Mouse (Mus musculus) cerebellum, adult 11 months (tissue): ENCODE results near the gene Poll.
A peak's percentile ranks its signal among the peaks of the same experiment; 100 is the strongest.
"Not testable (repeated sequence)": the region's sequence is repeated elsewhere in the genome, so short reads cannot be mapped to it uniquely, and the experiment has no call there.

Experiments used
- DNase-seq: peaks from one replicate; pipeline ENCODE4 v3.0.0; 2022

Gene Poll

GRCm38 (mm10) chr19:45575632-45576001 is 15.3 kb upstream of the Poll start:
- no peak for DNase-seq

GRCm38 (mm10) chr19:45574941-45575631 is 14.8 kb upstream of the Poll start:
- DNase-seq, result no peak

- no peak for DNase-seq
Observed at GRCm38 (mm10) chr19:45574339-45574898, 14.1 kb upstream of the Poll start.

- DNase-seq, result peak; percentile 70
Observed at GRCm38 (mm10) chr19:45573861-45574267, 13.5 kb upstream of the Poll start.

GRCm38 (mm10) chr19:45573033-45573432 is 12.7 kb upstream of the Poll start:
- DNase-seq, result no peak

GRCm38 (mm10) chr19:45567367-45567766 is 7.0 kb upstream of the Poll start:
- no peak for DNase-seq

GRCm38 (mm10) chr19:45565925-45566715 is 5.8 kb upstream of the Poll start:
- DNase-seq, result no peak

GRCm38 (mm10) chr19:45554136-45554535 is 6.2 kb downstream of the Poll start:
- no peak for DNase-seq

GRCm38 (mm10) chr19:45552187-45552586 is 8.1 kb downstream of the Poll start:
- no peak for DNase-seq

GRCm38 (mm10) chr19:45549948-45550347 is 10.4 kb downstream of the Poll start:
- no peak for DNase-seq

GRCm38 (mm10) chr19:45549128-45549915 is 11.0 kb downstream of the Poll start:
- DNase-seq, result no peak

- DNase-seq, result not testable (repeated sequence)
Observed at GRCm38 (mm10) chr19:45548196-45548595, 12.1 kb downstream of the Poll start.

- DNase-seq, result peak; percentile 79
Observed at GRCm38 (mm10) chr19:45544925-45545321, 15.4 kb downstream of the Poll start.

GRCm38 (mm10) chr19:45544152-45544924 is 16.0 kb downstream of the Poll start:
- DNase-seq, result no peak

- no peak for DNase-seq
Observed at GRCm38 (mm10) chr19:45542061-45542460, 18.3 kb downstream of the Poll start.

GRCm38 (mm10) chr19:45541409-45542041 is 18.8 kb downstream of the Poll start:
- DNase-seq, result no peak

- no peak for DNase-seq
Observed at GRCm38 (mm10) chr19:45540657-45541408, 19.5 kb downstream of the Poll start.

- peak; percentile 41 for DNase-seq
Observed at GRCm38 (mm10) chr19:45537505-45537904, 22.8 kb downstream of the Poll start.

- DNase-seq, result no peak
Observed at GRCm38 (mm10) chr19:45535929-45536328, 24.4 kb downstream of the Poll start.

- no peak for DNase-seq
Observed at GRCm38 (mm10) chr19:45535214-45535735, 25.1 kb downstream of the Poll start.

GRCm38 (mm10) chr19:45533617-45534016 is 26.7 kb downstream of the Poll start:
- no peak for DNase-seq
